Mouse (Mus musculus) liver, postnatal 0 days (tissue): ENCODE data around the gene Ppp1r15a. TPM values are rescaled to one million over a fixed set of nuclear protein-coding genes. Genes with fewer than 3 reads are reported as not detected.
A peak's percentile ranks its signal among the peaks of the same experiment; 100 is the strongest.

ENCODE experiments used
- ATAC-seq: fragments of 200-750 bp; cut with Nextera tagmentation; 2 replicates; pipeline ENCODE4 v1.8.0; 2017; ENCODE audit warnings: mild to moderate bottlenecking, moderate library complexity
- DNase-seq: peaks from one replicate; pipeline ENCODE4 v3.0.0-alpha.2; 2016
- H3K27ac ChIP-seq: fragments of 300-500 bp; sonication (generic); 2 replicates; pipeline ENCODE4 v1.5.1; 2014; ENCODE audit warnings: antibody characterized with exemption, moderate library complexity, mild to moderate bottlenecking, low read depth
- H3K27me3 ChIP-seq: fragments of 300-500 bp; sonication (generic); 2 replicates; pipeline ENCODE4 v1.6.1; 2014; ENCODE audit warnings: low read length, control low read depth, mixed read lengths; ENCODE audit not compliant: insufficient read depth
- H3K36me3 ChIP-seq: fragments of 300-500 bp; sonication (generic); replicated peaks from 2 replicates; pipeline ENCODE4 v1.6.1; 2014; ENCODE audit warnings: mild to moderate bottlenecking, control low read depth, low read length, moderate library complexity, mixed read lengths; ENCODE audit not compliant: insufficient read depth
- H3K4me1 ChIP-seq: fragments of 300-500 bp; sonication (generic); 2 replicates; pipeline ENCODE4 v1.6.1; 2014; ENCODE audit warnings: antibody characterized with exemption, mild to moderate bottlenecking, control low read depth; ENCODE audit not compliant: insufficient read depth
- H3K4me2 ChIP-seq: fragments of 300-500 bp; sonication (generic); 2 replicates; pipeline ENCODE4 v1.6.1; 2014; ENCODE audit warnings: low read depth, mild to moderate bottlenecking, low read length, moderate library complexity, mixed read lengths
- H3K4me3 ChIP-seq: fragments of 300-500 bp; sonication (generic); 2 replicates; pipeline ENCODE4 v1.5.1; 2014; ENCODE audit warnings: low read depth, low read length
- H3K9ac ChIP-seq: fragments of 300-500 bp; sonication (generic); replicated peaks from 2 replicates; pipeline ENCODE4 v1.6.1; 2014; ENCODE audit warnings: mild to moderate bottlenecking, moderate library complexity
- H3K9me3 ChIP-seq: fragments of 300-500 bp; sonication (generic); 2 replicates; pipeline ENCODE4 v1.6.1; 2016; ENCODE audit warnings: mild to moderate bottlenecking, control low read depth, low read length, mixed read lengths
- CTCF ChIP-seq: sonication (generic); IDR thresholded peaks from 2 replicates; pipeline ENCODE4 v1.5.1; 2016; ENCODE audit warnings: antibody characterized with exemption, low read depth
- EP300 ChIP-seq: IDR thresholded peaks from 2 replicates; pipeline ENCODE4 v1.6.1; 2016; ENCODE audit warnings: antibody characterized with exemption, low read depth, mild to moderate bottlenecking
- WGBS: fragments of 180-500 bp; shearing (Covaris S2); extraction: QIAGEN DNeasy Blood & Tissue Kit; methylation state at CpG from one replicate; pipeline ENCODE4 v1.1.7; 2014; ENCODE audit not compliant: insufficient replicate concordance; 5-methylcytosine and 5-hydroxymethylcytosine counted together
- polyA plus RNA-seq: library from polyadenylated mRNA; unstranded; fragments of >200 nt; fragmentation: Nextera tagmentation; extraction: Ambion mirVana; gene quantifications from 2 replicates; pipeline ENCODE4 v1.2.1, GENCODE M21; 2015

Gene Ppp1r15a
- polyA plus RNA-seq, 1 experiment from 2014 or later = 113 TPM

DNA sequence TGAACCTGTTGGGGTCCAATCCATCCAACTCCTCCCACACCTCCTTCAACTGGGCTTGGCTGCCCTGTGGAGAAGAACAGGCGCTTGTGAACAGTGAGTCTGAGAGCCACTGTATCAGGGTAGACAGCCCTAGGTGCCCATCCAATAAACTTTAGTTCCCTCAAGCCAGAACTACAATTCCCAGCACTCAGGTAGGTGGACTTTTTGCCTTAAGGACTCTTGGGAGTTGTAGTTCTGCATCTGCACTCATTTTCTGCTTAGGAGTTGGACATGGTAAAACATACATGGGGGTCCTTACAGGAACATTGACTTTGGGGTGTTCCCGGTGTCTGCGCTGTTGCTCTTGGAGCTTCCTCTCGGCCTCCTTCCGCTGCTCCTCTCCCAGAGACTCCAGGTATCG lies 27.6 kb downstream of the Ppp1r15a start:
- Histone ChIP-seq H3K9me3 (no peaks in the 10 kb centered on the region), H3K4me1 (no peaks in the 10 kb centered on the region), H3K27ac (no peak overlapping the region), H3K27me3 (no peaks in the 10 kb centered on the region), H3K4me3 (no peak overlapping the region), H3K36me3 (peaks cover 91% of the 10 kb centered on the region), H3K9ac (no peak overlapping the region), H3K4me2 (no peak overlapping the region)
- TF ChIP-seq EP300 (no peak), CTCF (no peak)
- 96% methylated on average over 6 of the region's 6 CpGs for WGBS
- ATAC-seq (no peak), DNase-seq (no peak)

GRCm38 (mm10) chr7:45494548-45494947 lies 31.5 kb downstream of the Ppp1r15a start:
- ATAC-seq (no peak), DNase-seq (no peak)
- Histone ChIP-seq H3K36me3 (peaks cover 66% of the 10 kb centered on the region), H3K9ac (no peak overlapping the region), H3K27ac (no peak overlapping the region), H3K4me3 (no peak overlapping the region), H3K9me3 (no peaks in the 10 kb centered on the region), H3K27me3 (no peaks in the 10 kb centered on the region), H3K4me2 (no peak overlapping the region), H3K4me1 (peaks cover 19% of the 10 kb centered on the region)
- WGBS = 83% methylated on average over 9 of the region's 9 CpGs
- no peak for TF ChIP-seq CTCF
- TF ChIP-seq EP300 = no peak

- Histone ChIP-seq H3K27ac (peak overlapping the region; percentile 58; the same call in 1 of the 2 replicates), H3K9ac (no peak overlapping the region), H3K27me3 (no peaks in the 10 kb centered on the region), H3K4me1 (peaks cover 31% of the 10 kb centered on the region), H3K9me3 (no peaks in the 10 kb centered on the region), H3K4me2 (no peak overlapping the region), H3K4me3 (no peak overlapping the region), H3K36me3 (peaks cover 50% of the 10 kb centered on the region)
- ATAC-seq (peak; percentile 66), DNase-seq (no peak)
- no peak for TF ChIP-seq CTCF
- no peak for TF ChIP-seq EP300
- WGBS = 88% methylated on average over 5 of the region's 5 CpGs
These were observed 33.1 kb downstream of the Ppp1r15a start for GRCm38 (mm10) chr7:45492951-45493350.

- Histone ChIP-seq H3K9ac (no peak overlapping the region), H3K4me1 (peaks cover 34% of the 10 kb centered on the region), H3K9me3 (no peaks in the 10 kb centered on the region), H3K36me3 (peaks cover 44% of the 10 kb centered on the region), H3K4me3 (no peak overlapping the region), H3K4me2 (no peak overlapping the region), H3K27ac (peak overlapping the region; percentile 87; the same call in 1 of the 2 replicates), H3K27me3 (no peaks in the 10 kb centered on the region)
- TF ChIP-seq CTCF = no peak
- TF ChIP-seq EP300 = no peak
- ATAC-seq = no peak
- DNase-seq = no peak
- WGBS = 90% methylated on average over 8 of the region's 8 CpGs
These were observed 33.7 kb downstream of the Ppp1r15a start for GRCm38 (mm10) chr7:45492225-45492844.

DNA sequence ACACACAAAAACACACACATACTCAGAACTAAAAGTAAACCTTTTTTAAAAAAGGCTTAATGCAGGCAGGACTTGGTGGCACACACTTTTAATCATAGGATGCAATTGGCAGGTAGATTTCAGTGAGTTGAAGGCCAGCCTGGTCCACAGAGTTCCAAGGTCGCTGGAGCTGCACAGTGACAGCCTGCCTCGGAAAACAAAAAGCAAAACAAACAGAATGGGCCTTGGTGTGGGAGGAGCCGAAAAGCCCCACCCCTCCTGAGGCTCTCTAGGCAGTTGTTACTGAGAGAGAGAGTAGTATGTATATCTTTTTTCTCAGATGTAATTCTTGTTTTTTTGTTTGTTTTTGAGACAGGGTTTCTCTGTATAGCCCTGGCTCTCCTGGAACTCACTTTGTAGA lies 34.8 kb downstream of the Ppp1r15a start:
- Histone ChIP-seq H3K36me3 (peaks cover 37% of the 10 kb centered on the region), H3K4me1 (peaks cover 39% of the 10 kb centered on the region), H3K27ac (peak overlapping the region; percentile 87), H3K4me3 (no peak overlapping the region), H3K27me3 (no peaks in the 10 kb centered on the region), H3K9me3 (no peaks in the 10 kb centered on the region), H3K4me2 (peak overlapping the region; percentile 42), H3K9ac (no peak overlapping the region)
- TF ChIP-seq CTCF (no peak), EP300 (no peak)
- DNase-seq (peak; percentile 66), ATAC-seq (peak; percentile 80)
- WGBS = 13% methylated on average over 3 of the region's 3 CpGs

GRCm38 (mm10) chr7:45490822-45491221 lies 35.2 kb downstream of the Ppp1r15a start:
- H3K9ac ChIP-seq = no peak overlapping the region
- H3K36me3 ChIP-seq = peaks cover 34% of the 10 kb centered on the region
- DNase-seq = peak; percentile 41
- H3K4me2 ChIP-seq = peak overlapping the region; percentile 42
- 45% methylated on average over 9 of the region's 9 CpGs for WGBS
- H3K9me3 ChIP-seq = no peaks in the 10 kb centered on the region
- peaks cover 42% of the 10 kb centered on the region for H3K4me1 ChIP-seq
- ATAC-seq = peak; percentile 40
- peak overlapping the region; percentile 87 for H3K27ac ChIP-seq
- no peaks in the 10 kb centered on the region for H3K27me3 ChIP-seq
- no peak for TF ChIP-seq EP300
- 0 out of 2 replicates have a peak, but pooled peaks have one; percentile 6 for TF ChIP-seq CTCF
- H3K4me3 ChIP-seq = no peak overlapping the region
